Mouse (Mus musculus): Measurements from ENCODE around the gene Srp72. TPM values are rescaled to one million over a fixed set of nuclear protein-coding genes. Genes with fewer than 3 reads are reported as not detected.

The Srp72 gene
- polyA plus RNA-seq (2012): 66.2 and 66.3 TPM in 2 replicates

DNA sequence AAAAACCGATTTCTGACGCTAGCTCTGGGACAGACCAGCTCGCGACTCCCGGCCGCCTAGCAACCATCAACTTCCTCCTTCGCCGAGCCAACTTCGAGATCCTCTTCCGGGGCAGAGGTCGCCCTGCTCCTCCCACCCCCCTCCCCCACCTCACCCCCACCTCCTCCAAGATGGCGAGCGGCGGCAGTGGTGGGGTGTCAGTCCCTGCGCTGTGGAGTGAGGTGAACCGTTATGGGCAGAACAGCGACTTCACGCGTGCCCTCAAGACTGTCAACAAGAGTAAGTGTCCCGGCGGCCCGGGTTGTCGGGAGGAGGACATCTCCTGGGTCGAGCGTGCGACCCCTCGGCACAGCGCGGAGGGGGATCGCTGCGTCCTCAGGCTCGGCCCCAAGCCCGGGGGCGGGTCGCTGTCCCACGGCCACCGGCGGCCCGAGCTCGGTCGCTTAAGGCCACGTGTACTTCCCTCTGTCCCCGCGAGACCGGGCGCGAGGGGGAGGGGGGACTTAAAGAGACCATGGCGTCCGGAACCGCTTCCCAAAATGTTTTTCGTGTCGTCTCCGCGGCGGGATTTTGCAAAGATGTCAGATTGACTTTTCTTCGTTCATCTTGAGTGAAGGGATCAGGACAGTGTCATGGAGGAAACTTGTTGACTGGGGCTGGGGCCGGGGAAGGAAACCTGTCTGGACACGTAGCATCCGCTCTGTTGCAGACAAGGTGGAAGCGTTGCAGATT is at the start of gene Srp72:
Gene Srp72 (plus strand): TSS at position 130 of the 732 bp plus-strand sequence.

DNA sequence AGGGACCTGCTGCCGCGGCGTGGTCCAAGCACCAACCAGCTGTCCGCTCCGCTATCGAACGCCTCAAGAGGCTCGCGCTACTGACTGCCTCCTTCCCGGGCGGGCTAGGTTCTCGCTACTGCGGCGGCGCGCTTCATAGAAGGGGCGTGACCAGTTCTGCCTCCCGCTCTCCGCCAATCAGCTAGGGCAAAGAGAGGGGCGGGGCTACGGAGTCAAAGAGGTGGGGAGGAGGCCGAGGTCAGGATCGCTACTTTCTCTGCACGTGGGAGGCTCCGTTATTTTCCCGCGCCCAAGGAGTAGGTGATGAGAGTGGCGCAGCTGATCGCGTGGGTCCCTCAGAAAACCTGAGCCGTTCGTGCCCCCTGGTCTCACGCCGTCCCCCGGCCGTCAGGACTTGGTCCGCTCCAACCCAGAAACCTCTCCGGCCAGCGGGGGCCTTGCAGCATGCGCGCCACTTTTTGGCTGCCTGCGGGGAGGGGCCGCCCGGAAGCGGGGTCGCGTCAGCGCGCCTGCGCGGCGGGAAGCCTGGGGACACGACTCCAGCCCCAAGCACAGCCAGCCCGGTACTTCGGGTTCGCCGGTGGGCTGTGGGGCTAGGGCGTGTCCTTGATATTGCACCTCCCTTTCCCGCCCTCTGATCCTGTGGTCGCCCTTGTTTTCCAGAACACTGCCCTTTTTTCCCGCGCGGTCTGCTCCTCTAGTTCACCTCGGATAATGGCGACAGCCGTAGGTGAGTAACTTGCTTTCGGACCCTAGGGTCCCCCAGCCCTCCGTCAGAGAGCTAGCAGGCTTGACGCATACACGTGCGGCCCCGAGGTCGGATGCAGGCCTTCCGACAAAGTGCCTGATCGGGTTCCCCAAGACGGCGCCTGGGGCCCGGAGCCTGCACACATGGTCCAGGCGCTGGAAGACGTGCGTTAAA is 23.1 kb upstream of the Srp72 start, which contains the start of the genes Paics and Ppat:
Gene Paics (plus strand): TSS at position 202 of the 922 bp plus-strand sequence.
Gene Ppat (minus strand): TSS at position 473 of the 922 bp plus-strand sequence.

DNA sequence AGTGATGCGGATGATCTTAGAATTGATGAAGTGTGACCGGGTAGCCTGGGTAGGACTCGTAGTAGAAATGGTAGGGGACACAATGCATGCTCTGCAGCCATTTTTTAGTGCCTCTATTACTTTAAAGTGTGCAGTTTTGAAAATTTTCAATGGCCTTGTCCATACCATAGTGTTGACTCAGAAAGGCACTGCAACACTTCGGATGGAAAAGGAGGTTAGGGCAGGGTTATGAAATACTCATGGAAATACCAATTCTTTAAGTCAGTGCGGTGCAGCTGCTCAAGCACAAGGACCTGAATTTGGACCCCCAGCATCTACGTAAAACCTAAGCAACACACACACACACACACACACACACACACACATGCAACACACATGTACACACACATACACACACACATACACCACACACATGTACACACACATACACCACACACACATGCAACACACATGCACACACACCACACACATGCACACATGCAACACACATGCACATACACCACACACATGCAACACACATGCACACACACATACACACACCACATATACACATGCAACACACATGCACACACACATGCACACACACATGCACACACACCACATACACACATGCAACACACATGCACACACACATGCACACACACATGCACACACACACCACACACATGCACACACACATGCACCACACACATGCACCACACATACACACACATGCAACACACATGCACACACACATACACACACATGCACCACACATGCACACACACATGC is 29.8 kb downstream of the Srp72 start, which contains the start of gene Arl9:
Gene Arl9 (plus strand): TSS at position 5 of the 771 bp plus-strand sequence.

DNA sequence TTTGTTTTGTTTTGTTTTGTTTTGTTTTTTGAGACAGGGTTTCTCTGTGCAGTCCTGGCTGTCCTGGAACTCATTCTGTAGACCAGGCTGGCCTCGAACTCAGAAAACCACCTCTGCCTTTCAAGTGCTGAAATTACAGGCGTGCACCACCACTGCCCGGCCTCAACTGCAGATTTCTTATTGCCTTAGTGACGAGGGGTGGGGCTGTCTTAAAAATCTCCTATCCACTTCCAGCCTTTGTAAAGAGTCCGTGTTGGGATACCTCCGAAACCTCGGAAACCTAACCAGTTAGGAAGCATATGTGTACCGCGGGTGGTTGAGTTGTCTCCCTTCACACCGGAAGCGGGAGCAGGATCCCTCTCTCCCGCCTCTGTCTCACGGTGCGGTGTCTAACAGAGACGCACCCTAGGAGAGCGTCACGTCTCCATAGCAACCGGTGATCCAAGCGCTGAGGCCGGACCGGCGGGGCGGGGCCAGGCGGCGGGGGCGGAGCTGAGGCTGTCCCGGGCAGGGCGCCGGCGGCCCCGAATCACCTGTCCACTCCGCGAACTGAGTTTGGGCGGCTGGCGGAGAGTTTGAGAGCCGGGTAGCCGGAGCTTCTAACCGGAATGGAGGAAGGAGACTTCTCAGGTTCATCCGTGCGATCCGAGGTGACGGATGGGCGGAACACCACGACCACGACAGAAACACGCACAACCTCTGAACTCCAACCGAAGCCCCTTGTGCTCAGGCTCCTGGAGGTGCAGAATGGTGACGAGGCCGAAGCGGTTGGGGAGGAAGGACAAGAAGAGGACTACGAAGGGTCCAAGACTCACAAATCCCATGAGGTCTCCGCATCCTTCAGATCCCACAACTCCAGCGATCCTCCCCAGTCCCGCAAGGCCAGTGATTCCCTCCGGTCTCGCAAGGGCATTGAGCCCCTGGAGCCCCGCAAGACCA is 41.3 kb downstream of the Srp72 start, which contains the start of gene Thegl:
Gene Thegl (plus strand): TSS at position 480 of the 939 bp plus-strand sequence.

Other genes starting within 250 kb of the Srp72 start
- 1.8 and 2.5 TPM in 2 replicates for gene Aasdh, start 69.2 kb upstream of the Srp72 start, polyA plus RNA-seq (2012)
- gene Paics, start 23.4 kb upstream of the Srp72 start, polyA plus RNA-seq (2012): 19.0 and 19.6 TPM in 2 replicates
- gene Ppat, start 23.1 kb upstream of the Srp72 start, polyA plus RNA-seq (2012): 18.1 and 21.9 TPM in 2 replicates
- not detected in 2 replicates for gene Arl9, start 29.4 kb downstream of the Srp72 start, polyA plus RNA-seq (2012)
- 0.21 and 0.39 TPM in 2 replicates for gene Thegl, start 41.3 kb downstream of the Srp72 start, polyA plus RNA-seq (2012)
- 4.0 and 6.8 TPM in 2 replicates for gene Hopx, start 140.4 kb downstream of the Srp72 start, polyA plus RNA-seq (2012)
- gene Spink2, start 236.8 kb downstream of the Srp72 start, polyA plus RNA-seq (2012): not detected in 2 replicates

All from megakaryocyte-erythroid progenitor cell, adult 5 weeks (primary cell).